Mouse (Mus musculus): ENCODE data around the gene Gm10392.

- TF ChIP-seq HCFC1 (IDR thresholded peaks at IDR 0.05; ENCODE audit: borderline replicate concordance, insufficient read depth, low read length) (no peak), MAFK (IDR thresholded peaks at IDR 0.05; ENCODE audit: insufficient read depth, low read depth, low read length) (no peak), ZNF384 (IDR thresholded peaks at IDR 0.05; ENCODE audit: low read depth, low read length) (no peak), CHD2 (IDR thresholded peaks at IDR 0.05; ENCODE audit: low read depth, low read length) (no peak), ZC3H11A (IDR thresholded peaks at IDR 0.05; ENCODE audit: borderline replicate concordance, low read depth, low read length) (no peak)
Observed at GRCm38 (mm10) chr11:77502481-77502880, 16.5 kb downstream of the Gm10392 start.

All from ES-E14 (cell line).